Mouse (Mus musculus) embryonic facial prominence, embryonic 12.5 days (tissue): ENCODE measurements around the gene Ncf4. TPM values are rescaled to one million over a fixed set of nuclear protein-coding genes. Genes with fewer than 3 reads are reported as not detected.

Experiments
- ATAC-seq: fragments of 200-750 bp; cut with Nextera tagmentation; 2 replicates; pipeline ENCODE4 v1.8.0; 2017; ENCODE audit not compliant: insufficient number of reproducible peaks, insufficient read depth, low FRiP score, low TSS enrichment
- H3K27ac ChIP-seq: fragments of 300-500 bp; sonication (generic); 2 replicates; pipeline ENCODE4 v1.5.1; 2016; ENCODE audit warnings: mild to moderate bottlenecking
- H3K27me3 ChIP-seq: fragments of 300-500 bp; sonication (generic); 2 replicates; pipeline ENCODE4 v1.6.1; 2016; ENCODE audit warnings: mild to moderate bottlenecking, moderate library complexity
- H3K36me3 ChIP-seq: fragments of 300-500 bp; sonication (generic); 2 replicates; pipeline ENCODE4 v1.6.1; 2016; ENCODE audit warnings: mild to moderate bottlenecking
- H3K4me1 ChIP-seq: fragments of 300-500 bp; sonication (generic); 2 replicates; pipeline ENCODE4 v1.6.1; 2016
- H3K4me2 ChIP-seq: fragments of 300-500 bp; sonication (generic); replicated peaks from 2 replicates; pipeline ENCODE4 v1.6.1; 2016; ENCODE audit warnings: mild to moderate bottlenecking, moderate library complexity
- H3K4me3 ChIP-seq: fragments of 300-500 bp; sonication (generic); 2 replicates; pipeline ENCODE4 v1.5.1; 2016; ENCODE audit warnings: mild to moderate bottlenecking
- H3K9ac ChIP-seq: fragments of 300-500 bp; sonication (generic); 2 replicates; pipeline ENCODE4 v1.6.1; 2016; ENCODE audit warnings: mild to moderate bottlenecking, moderate library complexity
- H3K9me3 ChIP-seq: fragments of 300-500 bp; sonication (generic); 2 replicates; pipeline ENCODE4 v1.6.1; 2016; ENCODE audit warnings: mild to moderate bottlenecking, moderate library complexity
- WGBS: fragments of 180-500 bp; shearing (Covaris S2); methylation state at CpG from one replicate; pipeline ENCODE4 v1.1.7; 2016; 5-methylcytosine and 5-hydroxymethylcytosine counted together
- polyA plus RNA-seq: library from polyadenylated mRNA; unstranded; fragments of >200 nt; fragmentation: Nextera tagmentation; extraction: Ambion mirVana; gene quantifications from 2 replicates; pipeline ENCODE4 v1.2.1, GENCODE M21; 2016

The Ncf4 gene
- 5.1 and 5.8 TPM in 2 replicates for polyA plus RNA-seq

- Histone ChIP-seq H3K9me3 (no peaks in the 10 kb centered on the region), H3K27ac (no peak within 1 kb of the TSS), H3K36me3 (no peaks in the 10 kb centered on the region), H3K4me1 (no peaks in the 10 kb centered on the region), H3K9ac (no peak within 1 kb of the TSS), H3K4me2 (no peak within 1 kb of the TSS), H3K4me3 (no peak within 1 kb of the TSS), H3K27me3 (no peaks in the 10 kb centered on the region)
- WGBS: 71% methylated on average over 7 of the region's 7 CpGs
- no peak for ATAC-seq
Observed at GRCm38 (mm10) chr15:78244695-78245492, at the start of gene Ncf4. Ncf4 (plus strand) TSS chr15:78244801.

GRCm38 (mm10) chr15:78195096-78195880 is 49.3 kb upstream of the Ncf4 start:
- 71% methylated on average over 28 of the region's 28 CpGs for WGBS
- H3K4me3 ChIP-seq: no peak overlapping the region
- no peak overlapping the region for H3K4me2 ChIP-seq

DNA sequence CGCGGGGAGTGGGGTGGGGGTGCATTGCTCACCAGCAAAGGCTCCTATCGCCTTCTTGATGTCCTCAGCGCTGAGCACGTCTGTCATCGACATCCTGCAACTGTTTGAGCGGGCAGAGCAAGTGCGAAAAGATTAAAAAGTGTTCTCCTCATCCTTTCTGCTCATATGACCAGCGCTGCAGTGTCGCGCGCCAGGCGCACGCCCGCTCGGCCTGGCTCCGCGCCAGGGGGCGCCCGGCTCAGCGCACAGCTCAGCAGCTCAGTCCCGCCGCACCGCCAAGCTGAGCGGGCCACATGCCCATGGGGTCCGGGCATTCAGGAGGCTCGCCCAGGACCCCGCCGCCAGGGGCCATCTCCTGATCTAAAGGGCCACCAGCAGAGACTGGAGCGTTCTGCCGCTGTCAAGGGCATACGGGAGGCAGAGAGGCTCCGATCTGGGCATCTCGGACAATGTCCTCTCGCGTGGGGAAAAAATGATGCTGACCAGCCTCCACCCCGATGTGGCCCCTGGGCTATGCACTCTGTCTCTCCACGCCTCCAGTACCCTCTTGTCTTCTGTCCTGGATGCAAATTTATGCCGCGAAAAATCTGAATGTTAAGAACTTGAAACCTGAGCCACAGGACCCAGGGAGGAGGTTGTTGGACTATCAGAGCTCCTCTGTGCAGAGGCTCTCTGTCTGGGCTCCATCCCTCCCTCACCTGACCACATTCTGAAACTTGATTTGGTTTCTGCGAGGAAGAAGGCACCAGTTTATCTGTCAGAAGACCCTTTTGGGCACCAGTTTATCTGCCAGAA is 40.4 kb upstream of the Ncf4 start:
- H3K4me2 ChIP-seq: peak overlapping the region; percentile 65
- 2% methylated on average over 41 of the region's 41 CpGs for whole genome bisulfite sequencing
- no peaks in the 10 kb centered on the region for H3K36me3 ChIP-seq
- ATAC-seq: no peak
- peak overlapping the region; percentile 24; the same call in 1 of the 2 replicates for H3K9ac ChIP-seq
- H3K9me3 ChIP-seq: no peaks in the 10 kb centered on the region
- no peak overlapping the region for H3K27ac ChIP-seq
- peaks cover 45% of the 10 kb centered on the region for H3K27me3 ChIP-seq
- H3K4me1 ChIP-seq: peaks cover 12% of the 10 kb centered on the region; the same call in 1 of the 2 replicates
- H3K4me3 ChIP-seq: peak overlapping the region; percentile 33

More at GRCm38 (mm10) chr15:78195096-78195880, 49.3 kb upstream of the Ncf4 start:
- H3K27me3 ChIP-seq: peaks cover 3% of the 10 kb centered on the region; the same call in 1 of the 2 replicates
- no peaks in the 10 kb centered on the region for H3K9me3 ChIP-seq
- no peak overlapping the region for H3K9ac ChIP-seq
- no peaks in the 10 kb centered on the region for H3K36me3 ChIP-seq
- no peaks in the 10 kb centered on the region for H3K4me1 ChIP-seq
- ATAC-seq: no peak
- H3K27ac ChIP-seq: no peak overlapping the region

GRCm38 (mm10) chr15:78205192-78205591 is 39.4 kb upstream of the Ncf4 start:
- Histone ChIP-seq H3K36me3 (no peaks in the 10 kb centered on the region), H3K4me3 (no peak overlapping the region), H3K27ac (no peak overlapping the region), H3K9ac (no peak overlapping the region), H3K9me3 (no peaks in the 10 kb centered on the region), H3K27me3 (peaks cover 45% of the 10 kb centered on the region), H3K4me1 (peaks cover 12% of the 10 kb centered on the region; the same call in 1 of the 2 replicates), H3K4me2 (no peak overlapping the region)
- ATAC-seq: no peak
- WGBS: 39% methylated on average over 3 of the region's 3 CpGs

DNA sequence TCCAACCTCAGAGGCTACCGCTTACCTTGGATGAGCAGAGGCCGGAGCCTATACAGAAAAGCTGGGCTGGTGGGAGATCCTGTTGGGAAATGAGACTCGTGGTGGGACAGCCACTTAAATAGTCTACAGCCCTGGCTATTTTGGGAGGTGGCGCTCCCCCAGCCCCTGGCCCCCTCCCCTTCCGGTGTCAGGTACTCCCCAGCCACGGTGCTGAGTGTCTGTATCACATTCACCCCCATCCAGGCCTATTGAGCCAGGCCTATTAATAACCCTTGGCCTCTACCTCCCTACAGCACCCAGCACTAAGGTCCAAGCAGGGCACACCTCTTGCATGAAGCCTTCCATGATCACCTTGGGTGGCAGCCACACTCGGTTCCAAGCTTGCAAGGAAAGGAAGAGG is 38.3 kb upstream of the Ncf4 start, which contains the start of gene Pvalb:
TSS of gene Pvalb (minus strand) at position 89 of the 400 bp plus-strand sequence.
- H3K36me3 ChIP-seq: no peaks in the 10 kb centered on the region
- WGBS: 88% methylated on average over 7 of the region's 7 CpGs
- no peak for ATAC-seq
- no peak within 1 kb of the TSS for H3K9ac ChIP-seq
- H3K4me1 ChIP-seq: peaks cover 12% of the 10 kb centered on the region; the same call in 1 of the 2 replicates
- H3K9me3 ChIP-seq: no peaks in the 10 kb centered on the region
- peaks cover 41% of the 10 kb centered on the region for H3K27me3 ChIP-seq
- H3K27ac ChIP-seq: no peak within 1 kb of the TSS
- H3K4me3 ChIP-seq: no peak within 1 kb of the TSS
- no peak within 1 kb of the TSS for H3K4me2 ChIP-seq

GRCm38 (mm10) chr15:78210203-78210602 is 34.4 kb upstream of the Ncf4 start:
- peaks cover 8% of the 10 kb centered on the region for H3K27me3 ChIP-seq
- no peaks in the 10 kb centered on the region for H3K36me3 ChIP-seq
- no peak for ATAC-seq
- no peak overlapping the region for H3K27ac ChIP-seq
- WGBS: 78% methylated on average over 4 of the region's 4 CpGs
- H3K4me2 ChIP-seq: no peak overlapping the region
- no peaks in the 10 kb centered on the region for H3K4me1 ChIP-seq
- no peaks in the 10 kb centered on the region for H3K9me3 ChIP-seq
- no peak overlapping the region for H3K4me3 ChIP-seq
- H3K9ac ChIP-seq: no peak overlapping the region

DNA sequence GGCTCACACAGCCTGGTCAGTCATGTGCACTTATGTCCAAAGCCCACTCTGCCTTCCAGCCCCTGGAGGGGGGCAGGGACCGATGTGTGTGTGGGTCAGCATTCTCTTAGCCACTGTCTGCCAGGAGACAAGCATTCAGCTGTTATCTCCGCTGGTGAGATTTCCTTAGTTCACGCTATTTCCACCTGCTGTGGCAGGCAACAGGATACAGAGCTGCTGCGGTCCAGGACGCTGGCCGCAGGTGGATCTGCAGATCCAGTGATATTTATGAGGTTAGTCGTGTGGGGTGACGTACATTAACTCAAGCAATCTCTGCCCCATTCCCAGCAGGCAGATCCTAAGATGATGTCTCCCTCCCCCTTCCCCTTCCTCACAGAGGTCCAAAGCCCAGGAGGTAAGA is 33.2 kb upstream of the Ncf4 start:
- no peak overlapping the region for H3K9ac ChIP-seq
- H3K27me3 ChIP-seq: no peaks in the 10 kb centered on the region; the same call in 1 of the 2 replicates
- H3K27ac ChIP-seq: no peak overlapping the region
- H3K36me3 ChIP-seq: no peaks in the 10 kb centered on the region
- no peaks in the 10 kb centered on the region for H3K4me1 ChIP-seq
- H3K4me3 ChIP-seq: no peak overlapping the region
- H3K9me3 ChIP-seq: no peaks in the 10 kb centered on the region
- ATAC-seq: no peak
- WGBS: 80% methylated on average over 8 of the region's 8 CpGs
- no peak overlapping the region for H3K4me2 ChIP-seq

DNA sequence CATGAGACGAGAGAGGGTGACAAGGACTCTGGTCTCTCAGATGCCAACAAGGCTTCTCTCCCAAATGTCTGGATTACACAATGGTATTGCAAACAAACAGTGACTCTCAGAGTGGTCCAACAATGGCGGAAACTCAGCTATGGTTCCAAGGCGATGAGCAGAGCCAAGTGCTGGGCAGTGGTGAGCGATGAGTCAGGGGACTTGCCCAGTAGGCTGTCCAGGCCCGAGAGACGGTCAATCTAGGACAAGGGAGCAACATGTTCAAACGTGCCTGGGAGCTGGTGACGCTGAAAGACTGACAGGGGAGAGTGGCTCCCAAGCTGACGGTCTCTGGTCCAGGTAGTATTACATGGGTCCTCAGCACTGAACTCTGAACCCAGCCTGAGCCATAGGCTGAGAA is 29.3 kb upstream of the Ncf4 start:
- H3K9ac ChIP-seq: no peak overlapping the region
- no peaks in the 10 kb centered on the region for H3K36me3 ChIP-seq
- WGBS: 82% methylated on average over 9 of the region's 9 CpGs
- H3K27me3 ChIP-seq: no peaks in the 10 kb centered on the region; the same call in 1 of the 2 replicates
- no peak overlapping the region for H3K27ac ChIP-seq
- H3K4me1 ChIP-seq: no peaks in the 10 kb centered on the region
- ATAC-seq: no peak
- H3K4me2 ChIP-seq: no peak overlapping the region
- H3K4me3 ChIP-seq: no peak overlapping the region
- H3K9me3 ChIP-seq: no peaks in the 10 kb centered on the region

- H3K4me2 ChIP-seq: no peak overlapping the region
- H3K36me3 ChIP-seq: no peaks in the 10 kb centered on the region
- no peaks in the 10 kb centered on the region for H3K9me3 ChIP-seq
- no peak overlapping the region for H3K9ac ChIP-seq
- H3K4me1 ChIP-seq: 0 out of 2 replicates have a peak, but pooled peaks cover 3% of the 10 kb centered on the region
- H3K4me3 ChIP-seq: no peak overlapping the region
- no peaks in the 10 kb centered on the region for H3K27me3 ChIP-seq
- no peak for ATAC-seq
- WGBS: 89% methylated on average over 12 of the region's 12 CpGs
- H3K27ac ChIP-seq: no peak overlapping the region
Observed at GRCm38 (mm10) chr15:78227816-78228215, 16.8 kb upstream of the Ncf4 start.

- no peaks in the 10 kb centered on the region for H3K9me3 ChIP-seq
- H3K4me1 ChIP-seq: 0 out of 2 replicates have a peak, but pooled peaks cover 3% of the 10 kb centered on the region
- H3K27me3 ChIP-seq: 0 out of 2 replicates have a peak, but pooled peaks cover 2% of the 10 kb centered on the region
- no peak for ATAC-seq
- no peak overlapping the region for H3K4me3 ChIP-seq
- no peak overlapping the region for H3K9ac ChIP-seq
- 18% methylated on average over 13 of the region's 13 CpGs for WGBS
- no peak overlapping the region for H3K27ac ChIP-seq
- H3K36me3 ChIP-seq: no peaks in the 10 kb centered on the region
- peak overlapping the region; percentile 14 for H3K4me2 ChIP-seq
Observed at GRCm38 (mm10) chr15:78231346-78232331, 13.0 kb upstream of the Ncf4 start.
